Mouse (Mus musculus): ENCODE measurements around the gene Gpr4. TPM values are rescaled to one million over a fixed set of nuclear protein-coding genes. Genes with fewer than 3 reads are reported as not detected.

Gene Gpr4
- total RNA-seq (2023) = not detected

GRCm38 (mm10) chr7:19211996-19212755, at the start of gene Gpr4:
Gpr4 (plus strand) TSS chr7:19212538.

GRCm38 (mm10) chr7:19165656-19166423, 46.5 kb upstream of the Gpr4 start, which contains the start of gene Gipr:
Gipr (minus strand) TSS chr7:19166127.

GRCm38 (mm10) chr7:19175708-19176515, 36.4 kb upstream of the Gpr4 start, which contains the start of gene Eml2:
Eml2 (plus strand) TSS chr7:19176421.

DNA sequence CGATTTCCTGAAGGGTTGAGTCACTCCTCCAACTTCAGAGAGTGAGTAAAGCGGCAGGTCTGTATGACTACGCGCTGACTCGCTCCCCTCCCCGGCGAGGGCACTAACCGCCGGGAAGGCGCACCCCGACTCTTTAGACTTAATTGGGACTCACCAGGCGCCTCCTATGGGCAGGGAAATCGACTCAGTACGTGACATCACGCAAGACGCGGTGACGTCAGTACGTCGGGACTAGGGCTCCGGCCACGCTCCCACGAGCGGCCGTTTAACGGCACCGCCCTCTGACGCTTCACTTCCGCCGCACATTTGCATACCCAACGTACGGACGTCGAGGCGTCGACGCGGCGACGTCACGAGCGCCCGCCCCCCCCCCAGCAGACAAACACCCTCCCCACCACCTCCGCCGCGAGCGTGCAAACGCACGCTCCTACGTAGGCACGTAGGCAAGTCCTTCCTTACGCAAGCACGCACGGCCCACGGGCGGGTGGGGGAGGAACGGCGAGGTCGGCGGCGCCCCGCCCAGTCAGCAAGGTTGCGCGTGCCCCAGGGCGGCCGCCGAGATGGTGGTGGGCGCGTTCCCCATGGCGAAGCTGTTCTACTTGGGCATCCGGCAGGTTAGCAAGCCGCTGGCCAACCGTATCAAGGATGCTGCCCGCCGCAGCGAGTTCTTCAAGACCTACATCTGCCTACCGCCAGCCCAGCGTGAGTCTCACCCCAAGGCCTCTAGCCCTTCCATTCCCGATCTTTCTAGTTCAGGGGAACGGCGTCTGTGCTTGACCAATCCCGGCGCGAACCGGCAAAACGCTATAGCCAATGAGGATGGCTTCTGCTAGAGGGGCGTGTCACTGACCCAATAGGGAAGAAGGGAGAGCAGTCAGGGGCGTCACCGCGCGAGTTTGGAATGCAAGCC, 15.8 kb downstream of the Gpr4 start, which contains the start of gene Opa3:
Gene Opa3, plus strand, starts transcription at position 452 of the 910 bp plus-strand sequence.

DNA sequence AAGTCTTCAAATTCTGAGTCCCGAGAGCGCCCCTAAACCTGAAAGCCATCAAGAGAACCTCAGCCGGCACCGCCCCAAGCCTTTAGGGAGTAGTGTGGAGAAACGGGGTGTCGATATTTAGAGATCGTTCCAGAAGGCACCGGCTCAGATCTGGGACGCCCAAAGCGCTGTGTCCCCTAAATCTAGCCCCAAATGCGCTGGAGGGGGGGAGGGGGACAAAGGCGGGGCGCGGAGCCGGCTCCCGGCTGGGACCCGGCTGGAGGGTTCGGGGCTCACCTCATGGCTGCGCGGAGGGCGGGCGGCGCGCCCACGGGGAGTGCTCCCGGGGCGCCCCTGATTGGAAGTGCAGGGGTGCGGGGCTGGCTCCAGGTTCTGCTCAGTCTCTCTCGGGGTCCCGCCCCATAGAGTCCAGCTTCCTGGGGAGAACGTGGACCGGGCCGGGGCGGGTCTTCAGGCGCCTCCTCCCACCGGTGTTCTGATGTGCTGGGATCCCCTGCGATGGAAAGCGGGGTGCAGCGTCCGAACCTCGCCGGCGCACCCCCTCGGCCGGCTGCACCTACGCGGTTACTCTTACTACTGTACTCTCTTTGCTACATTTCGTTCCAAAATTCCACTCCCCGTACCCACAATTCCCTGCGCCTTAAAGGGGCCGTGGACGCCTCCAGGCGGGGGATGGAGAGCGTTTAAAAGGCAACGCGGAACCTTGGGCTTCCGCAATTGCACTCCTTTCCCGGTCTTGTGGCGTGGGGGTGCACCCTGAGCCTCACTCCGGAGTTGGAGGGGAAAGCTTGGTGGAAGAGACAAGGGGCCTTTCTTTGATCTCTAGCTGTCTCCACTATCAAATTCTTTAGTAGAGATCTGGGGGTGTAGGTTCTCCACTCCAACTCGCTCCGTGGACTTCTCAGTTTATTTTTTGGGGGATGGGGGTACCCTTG, 59.2 kb downstream of the Gpr4 start, which contains the start of gene Vasp:
Gene Vasp, minus strand, starts transcription at position 580 of the 935 bp plus-strand sequence.

Other genes starting within 250 kb of the Gpr4 start
- not detected for gene Nanos2, start 225.1 kb upstream of the Gpr4 start, total RNA-seq (2023)
- 0.67 TPM for gene Mypop, start 221.3 kb upstream of the Gpr4 start, total RNA-seq (2023)
- 25.1 TPM for gene Irf2bp1, start 208.5 kb upstream of the Gpr4 start, total RNA-seq (2023)
- gene Foxa3, start 189.0 kb upstream of the Gpr4 start, total RNA-seq (2023) = not detected
- 90.4 TPM for gene Sympk, start 188.2 kb upstream of the Gpr4 start, total RNA-seq (2023)
- not detected for gene Rsph6a, start 157.8 kb upstream of the Gpr4 start, total RNA-seq (2023)
- gene Dmwd, start 136.3 kb upstream of the Gpr4 start, total RNA-seq (2023) = 1.1 TPM
- 3.8 TPM for gene Dmpk, start 128.7 kb upstream of the Gpr4 start, total RNA-seq (2023)
- not detected for gene Six5, start 117.9 kb upstream of the Gpr4 start, total RNA-seq (2023)
- not detected for gene Gm4969, start 94.2 kb upstream of the Gpr4 start, total RNA-seq (2023)
- gene Fbxo46, start 92.7 kb upstream of the Gpr4 start, total RNA-seq (2023) = 15.4 TPM
- gene Qpctl, start 63.2 kb upstream of the Gpr4 start, total RNA-seq (2023) = 12.2 TPM
- 62.7 TPM for gene Snrpd2, start 62.8 kb upstream of the Gpr4 start, total RNA-seq (2023)
- gene Gipr, start 46.4 kb upstream of the Gpr4 start, total RNA-seq (2023) = not detected
- 16.0 TPM for gene Eml2, start 36.1 kb upstream of the Gpr4 start, total RNA-seq (2023)
- gene Opa3, start 15.8 kb downstream of the Gpr4 start, total RNA-seq (2023) = 42.1 TPM
- gene Vasp, start 59.3 kb downstream of the Gpr4 start, total RNA-seq (2023) = 262 TPM
- 0.76 TPM for gene Ppm1n, start 67.5 kb downstream of the Gpr4 start, total RNA-seq (2023)
- not detected for gene Rtn2, start 70.1 kb downstream of the Gpr4 start, total RNA-seq (2023)
- gene Fosb, start 97.5 kb downstream of the Gpr4 start, total RNA-seq (2023) = 701 TPM
- 67.1 TPM for gene Ercc1, start 132.2 kb downstream of the Gpr4 start, total RNA-seq (2023)
- gene Cd3eap, start 146.9 kb downstream of the Gpr4 start, total RNA-seq (2023) = 9.0 TPM
- 1.3 TPM for gene Ppp1r13l, start 147.2 kb downstream of the Gpr4 start, total RNA-seq (2023)
- gene Ercc2, start 169.5 kb downstream of the Gpr4 start, total RNA-seq (2023) = 69.8 TPM
- gene Klc3, start 191.6 kb downstream of the Gpr4 start, total RNA-seq (2023) = 5.9 TPM
- not detected for gene Ckm, start 192.2 kb downstream of the Gpr4 start, total RNA-seq (2023)
- gene Mark4, start 246.3 kb downstream of the Gpr4 start, total RNA-seq (2023) = 26.5 TPM